In the genomic region with DNA sequence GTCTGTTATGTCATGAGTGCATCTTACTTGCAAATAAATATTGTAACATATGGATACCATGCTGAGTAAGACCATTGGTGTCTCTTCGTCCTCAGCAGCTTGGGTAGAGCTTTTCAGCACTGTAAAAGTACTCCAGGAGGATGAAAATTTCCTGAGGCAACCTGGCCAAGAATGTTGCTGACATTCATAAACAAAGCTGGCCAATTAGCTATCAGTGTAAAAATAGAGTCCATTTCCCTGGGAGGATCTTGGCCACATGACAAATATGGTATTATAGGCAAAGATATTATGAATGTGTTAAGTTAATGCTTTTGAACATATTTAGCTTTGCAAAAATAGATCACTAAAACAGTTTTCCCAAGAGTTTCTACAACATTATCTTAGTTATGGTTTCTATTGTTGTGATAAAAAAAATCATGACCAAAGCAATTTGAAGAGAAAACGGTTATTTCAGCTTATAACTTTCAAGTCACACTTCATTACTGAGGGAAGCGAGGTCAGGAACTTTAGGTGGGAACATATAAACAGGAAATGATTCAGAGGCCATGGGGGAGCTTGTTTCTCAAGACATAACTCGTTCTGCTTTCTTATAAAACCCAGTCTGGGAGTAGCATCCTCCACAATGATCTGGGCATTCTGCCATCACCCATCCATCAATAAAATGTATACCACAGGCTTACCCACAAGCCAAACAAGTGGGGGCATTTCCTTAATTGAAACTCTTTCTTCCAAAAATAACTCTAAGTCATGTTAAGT, we compare ENCODE assay signal across 12 mouse cellular contexts.
DNase-seq lines count a peak whose midpoint lies in the region; ATAC-seq and TF ChIP-seq lines count a peak whose summit lies in the region.
"Had no signal": no experiment of that assay in that cellular context is flagged by ENCODE, and none has a peak within 500 bp of the region (broad histone marks: within the 10 kb centered on the region; RNA-seq: fewer than 3 reads in every experiment).

No protein-coding gene starts in this region.

- no peaks in the 10 kb centered on the region for H3K9me3 ChIP-seq in kidney, postnatal 0 days (replicated peaks; ENCODE audit: low read length)
- H3K9me3 ChIP-seq in forebrain, embryonic 13.5 days (replicated peaks): no peaks in the 10 kb centered on the region

- H3K27ac ChIP-seq in kidney, postnatal 0 days: no peak overlapping the region
- H3K27ac ChIP-seq in forebrain, embryonic 13.5 days: no peak overlapping the region
- H3K27ac ChIP-seq: heart, adult 2 months had no signal

- WGBS in kidney, postnatal 0 days: 39% methylated on average over 4 of the region's 4 CpGs
- WGBS in forebrain, embryonic 13.5 days: 71% methylated on average over 4 of the region's 4 CpGs

- no peaks in the 10 kb centered on the region for H3K36me3 ChIP-seq in kidney, postnatal 0 days (ENCODE audit: insufficient read depth, low read length)
- H3K36me3 ChIP-seq in forebrain, embryonic 13.5 days (ENCODE audit: poor library complexity, severe bottlenecking): no peaks in the 10 kb centered on the region

- H3K27me3 ChIP-seq in kidney, postnatal 0 days (ENCODE audit: insufficient read depth, low read length): no peaks in the 10 kb centered on the region
- no peaks in the 10 kb centered on the region for H3K27me3 ChIP-seq in forebrain, embryonic 13.5 days

- peak; percentile 57 for DNase-seq in kidney, postnatal 0 days (ENCODE audit: low spot score)
- no peak for DNase-seq in kidney, adult 18-20 months
- DNase-seq in NIH3T3 (ENCODE audit: low read depth): peak; percentile 27
- DNase-seq in lung, postnatal 25 days (ENCODE audit: low spot score): peak; percentile 38
- no peak for DNase-seq in heart, postnatal 4 days
- no peak for DNase-seq in cerebellum, postnatal 25 days
- DNase-seq: cerebellum, postnatal 14 days; heart, adult 2 months had no signal

- H3K4me1 ChIP-seq in kidney, postnatal 0 days (replicated peaks; ENCODE audit: insufficient read depth, low read length): no peaks in the 10 kb centered on the region
- H3K4me1 ChIP-seq in forebrain, embryonic 13.5 days: no peaks in the 10 kb centered on the region

- no peak for TF ChIP-seq CTCF in kidney, postnatal 0 days (IDR thresholded peaks at IDR 0.05; ENCODE audit: low read depth)

- no peak for ATAC-seq in kidney, postnatal 0 days (replicated peaks; ENCODE audit: low FRiP score, low read depth)
- peak; percentile 96 for ATAC-seq in granulocyte monocyte progenitor cell, adult 5-6 weeks (replicated peaks; ENCODE audit: poor library complexity, severe bottlenecking)
- ATAC-seq in forebrain, embryonic 13.5 days: no peak
- ATAC-seq: intestine, postnatal 0 days had no signal

- no peak overlapping the region for H3K4me3 ChIP-seq in kidney, postnatal 0 days (replicated peaks; ENCODE audit: low read depth, low read length)
- no peak overlapping the region for H3K4me3 ChIP-seq in forebrain, embryonic 13.5 days
- H3K4me3 ChIP-seq: erythroblast, embryonic 14.5 days; heart, adult 2 months had no signal

- H3K9ac ChIP-seq in kidney, postnatal 0 days (ENCODE audit: low read depth, low read length): no peak overlapping the region
- H3K9ac ChIP-seq in forebrain, embryonic 13.5 days: no peak overlapping the region

- no peak overlapping the region for H3K4me2 ChIP-seq in kidney, postnatal 0 days (ENCODE audit: low read length)
- H3K4me2 ChIP-seq in forebrain, embryonic 13.5 days: no peak overlapping the region

Comparison
In these comparisons a context has a peak if more than half of its experiments do, and no peak if none do; other contexts are left out.
1. DNase-seq: peak in kidney, postnatal 0 days (single experiment), NIH3T3 (single experiment) and lung, postnatal 25 days (single experiment); none in kidney, adult 18-20 months (single experiment), heart, postnatal 4 days (single experiment) and cerebellum, postnatal 25 days (0 of 2).